Mouse (Mus musculus): ENCODE measurements at regions not wholly inside any gene's neighbourhood (a gene's known extent, or its start where the extent isn't known, plus 50 kb on each side); places are given as distances from the start of the nearest gene placed in this dataset.

GRCm38 (mm10) chr10:44887081-44887683 lies 179.8 kb upstream of the Prep start:
- H3K27ac ChIP-seq (ENCODE audit: low read length), result no peak overlapping the region
- H3K4me2 ChIP-seq (replicated peaks; ENCODE audit: low read depth, low read length), result 0 out of 2 replicates have a peak overlapping the region, but pooled peaks have one; percentile 6
- peak; percentile 42; the same call in 1 of the 2 replicates for ATAC-seq (ENCODE audit: low FRiP score, low TSS enrichment)
- no peak overlapping the region for H3K4me3 ChIP-seq (ENCODE audit: low read length)
- WGBS, result 23% methylated on average over 14 of the region's 14 CpGs
- peaks cover 8% of the 10 kb centered on the region; the same call in 1 of the 2 replicates for H3K4me1 ChIP-seq (ENCODE audit: insufficient read depth, low read length)
- H3K9me3 ChIP-seq (ENCODE audit: low read length), result no peaks in the 10 kb centered on the region
- no peaks in the 10 kb centered on the region for H3K27me3 ChIP-seq (ENCODE audit: insufficient read depth, low read length)
- H3K36me3 ChIP-seq (ENCODE audit: insufficient read depth, low read length), result no peaks in the 10 kb centered on the region
- no peak overlapping the region for H3K9ac ChIP-seq (replicated peaks; ENCODE audit: low read length)

DNA sequence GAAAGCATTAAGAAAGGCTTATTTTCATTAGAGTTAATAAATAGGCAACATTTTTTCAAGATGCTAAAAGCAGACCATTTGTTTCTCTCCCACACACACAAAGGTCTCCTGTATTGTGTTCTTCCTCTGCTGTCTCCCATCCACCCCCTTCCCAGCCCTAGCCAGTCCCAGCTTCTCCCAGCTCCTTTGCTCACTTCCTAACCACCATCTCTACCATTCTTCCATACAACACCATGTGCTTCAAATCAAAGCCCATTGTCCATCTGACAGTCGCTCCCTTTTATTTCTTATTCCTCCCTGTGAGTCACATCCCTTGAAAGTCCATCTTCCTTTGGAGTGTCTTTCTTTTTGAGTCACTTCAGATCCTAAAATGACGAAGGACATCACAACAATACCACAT lies 185.0 kb upstream of the Prep start:
- WGBS, result 84% methylated on average over 2 of the region's 2 CpGs
- H3K9me3 ChIP-seq (ENCODE audit: low read length), result no peaks in the 10 kb centered on the region

DNA sequence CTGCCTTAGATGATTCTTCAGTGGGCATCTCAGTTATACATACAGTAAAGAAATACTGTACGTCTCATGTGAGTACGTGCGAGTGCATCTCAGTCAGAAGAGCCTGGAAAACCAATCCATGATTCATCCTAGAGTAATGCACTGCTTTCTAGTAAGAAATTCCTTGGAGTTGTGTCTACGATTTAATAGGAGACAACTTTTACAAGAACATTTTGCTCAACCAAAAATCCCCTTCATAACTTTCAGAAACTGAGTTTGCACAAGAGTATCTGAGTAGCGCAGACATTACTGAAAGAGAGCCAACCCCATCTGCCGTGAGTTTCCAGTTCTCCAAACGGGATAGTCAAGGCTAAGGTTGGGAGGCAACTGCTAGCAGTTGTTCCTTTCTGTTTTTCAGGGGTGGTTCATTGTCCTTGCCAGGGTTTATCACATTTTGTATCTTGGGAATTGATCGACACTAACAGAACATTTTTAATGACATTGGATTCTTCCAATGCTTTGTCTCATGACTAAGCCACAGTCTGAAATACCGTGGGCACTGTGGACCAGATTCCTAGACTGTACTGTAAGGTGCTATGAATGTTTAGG lies 189.8 kb upstream of the Prep start:
- ATAC-seq (ENCODE audit: low FRiP score, low TSS enrichment), result no peak
- 92% methylated on average over 9 of the region's 9 CpGs for WGBS

More for the DNA sequence above, 185.0 kb upstream of the Prep start:
- Histone ChIP-seq H3K27ac (ENCODE audit: low read length) (no peak overlapping the region), H3K27me3 (ENCODE audit: insufficient read depth, low read length) (no peaks in the 10 kb centered on the region), H3K9ac (replicated peaks; ENCODE audit: low read length) (no peak overlapping the region), H3K4me2 (replicated peaks; ENCODE audit: low read depth, low read length) (no peak overlapping the region), H3K4me1 (ENCODE audit: insufficient read depth, low read length) (peaks cover 2% of the 10 kb centered on the region; the same call in 1 of the 2 replicates), H3K4me3 (ENCODE audit: low read length) (no peak overlapping the region), H3K36me3 (ENCODE audit: insufficient read depth, low read length) (no peaks in the 10 kb centered on the region)
- ATAC-seq (ENCODE audit: low FRiP score, low TSS enrichment), result no peak

GRCm38 (mm10) chr10:44873642-44874285 lies 193.2 kb upstream of the Prep start:
- Histone ChIP-seq H3K27ac (ENCODE audit: low read length) (no peak overlapping the region), H3K4me1 (ENCODE audit: insufficient read depth, low read length) (no peaks in the 10 kb centered on the region), H3K9ac (replicated peaks; ENCODE audit: low read length) (no peak overlapping the region), H3K4me3 (ENCODE audit: low read length) (no peak overlapping the region), H3K27me3 (ENCODE audit: insufficient read depth, low read length) (no peaks in the 10 kb centered on the region), H3K9me3 (ENCODE audit: low read length) (no peaks in the 10 kb centered on the region), H3K4me2 (replicated peaks; ENCODE audit: low read depth, low read length) (no peak overlapping the region), H3K36me3 (ENCODE audit: insufficient read depth, low read length) (no peaks in the 10 kb centered on the region)
- no peak for ATAC-seq (ENCODE audit: low FRiP score, low TSS enrichment)
- 80% methylated on average over 5 of the region's 5 CpGs for WGBS

More for the DNA sequence above, 189.8 kb upstream of the Prep start:
- H3K4me1 ChIP-seq (ENCODE audit: insufficient read depth, low read length), result no peaks in the 10 kb centered on the region
- no peaks in the 10 kb centered on the region for H3K36me3 ChIP-seq (ENCODE audit: insufficient read depth, low read length)
- no peak overlapping the region for H3K9ac ChIP-seq (replicated peaks; ENCODE audit: low read length)
- no peaks in the 10 kb centered on the region for H3K27me3 ChIP-seq (ENCODE audit: insufficient read depth, low read length)
- H3K4me3 ChIP-seq (ENCODE audit: low read length), result no peak overlapping the region
- no peaks in the 10 kb centered on the region for H3K9me3 ChIP-seq (ENCODE audit: low read length)
- H3K4me2 ChIP-seq (replicated peaks; ENCODE audit: low read depth, low read length), result no peak overlapping the region
- H3K27ac ChIP-seq (ENCODE audit: low read length), result no peak overlapping the region

GRCm38 (mm10) chr10:44864191-44864747 lies 202.7 kb upstream of the Prep start:
- ATAC-seq (ENCODE audit: low FRiP score, low TSS enrichment), result peak; percentile 79

GRCm38 (mm10) chr10:44862360-44862674 lies 204.7 kb upstream of the Prep start:
- Histone ChIP-seq H3K4me3 (ENCODE audit: low read length) (no peak overlapping the region), H3K4me1 (ENCODE audit: insufficient read depth, low read length) (peaks cover 20% of the 10 kb centered on the region), H3K27ac (ENCODE audit: low read length) (peak overlapping the region; percentile 87), H3K27me3 (ENCODE audit: insufficient read depth, low read length) (no peaks in the 10 kb centered on the region), H3K9ac (replicated peaks; ENCODE audit: low read length) (no peak overlapping the region), H3K36me3 (ENCODE audit: insufficient read depth, low read length) (no peaks in the 10 kb centered on the region), H3K4me2 (replicated peaks; ENCODE audit: low read depth, low read length) (0 out of 2 replicates have a peak overlapping the region, but pooled peaks have one; percentile 4), H3K9me3 (ENCODE audit: low read length) (0 out of 2 replicates have a peak, but pooled peaks cover under 1% of the 10 kb centered on the region)
- 27% methylated on average over 8 of the region's 8 CpGs for WGBS
- 0 out of 2 replicates have a peak, but pooled peaks have one; percentile 39 for ATAC-seq (ENCODE audit: low FRiP score, low TSS enrichment)

More at GRCm38 (mm10) chr10:44864191-44864747, 202.7 kb upstream of the Prep start:
- Histone ChIP-seq H3K27ac (ENCODE audit: low read length) (peak overlapping the region; percentile 81; the same call in 1 of the 2 replicates), H3K4me3 (ENCODE audit: low read length) (no peak overlapping the region), H3K4me1 (ENCODE audit: insufficient read depth, low read length) (peaks cover 20% of the 10 kb centered on the region), H3K27me3 (ENCODE audit: insufficient read depth, low read length) (no peaks in the 10 kb centered on the region), H3K4me2 (replicated peaks; ENCODE audit: low read depth, low read length) (no peak overlapping the region), H3K9ac (replicated peaks; ENCODE audit: low read length) (no peak overlapping the region), H3K36me3 (ENCODE audit: insufficient read depth, low read length) (no peaks in the 10 kb centered on the region), H3K9me3 (ENCODE audit: low read length) (0 out of 2 replicates have a peak, but pooled peaks cover 3% of the 10 kb centered on the region)
- 44% methylated on average over 1 of the region's 1 CpGs for WGBS

DNA sequence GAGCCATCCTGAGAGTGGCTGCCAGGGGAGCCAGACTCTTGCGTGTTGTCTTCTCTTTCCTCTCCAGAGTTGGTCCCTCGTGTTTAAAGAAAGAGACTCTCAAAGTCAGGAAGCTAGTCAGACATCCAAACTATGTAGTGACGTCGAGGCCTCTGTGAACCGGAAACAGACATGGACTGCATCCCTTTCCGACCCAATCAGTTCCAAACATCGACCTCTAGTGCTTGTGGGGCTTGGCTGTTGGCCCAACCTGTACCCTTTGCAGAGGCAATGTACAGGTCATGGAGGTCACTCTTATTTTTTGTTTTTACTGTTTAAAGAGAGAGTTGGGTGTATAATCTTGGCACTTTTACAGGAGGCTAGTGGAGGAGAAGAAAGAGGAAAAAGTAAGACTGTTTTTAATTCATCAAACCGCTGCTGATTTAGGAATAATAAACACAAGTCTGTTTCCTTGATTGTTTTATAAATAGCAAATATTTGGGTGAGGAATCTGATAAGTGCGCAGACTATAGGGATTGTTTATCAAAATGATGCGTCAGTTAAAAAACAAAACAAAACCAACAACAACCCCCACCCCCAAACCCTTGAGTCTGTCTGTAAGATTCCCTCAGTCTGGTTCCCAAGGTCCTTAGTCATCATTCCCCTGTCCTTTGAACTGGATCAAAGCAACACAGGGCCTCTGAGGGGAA lies 205.2 kb upstream of the Prep start:
- H3K4me1 ChIP-seq (ENCODE audit: insufficient read depth, low read length), result peaks cover 20% of the 10 kb centered on the region
- no peak overlapping the region for H3K4me3 ChIP-seq (ENCODE audit: low read length)
- peak overlapping the region; percentile 87 for H3K27ac ChIP-seq (ENCODE audit: low read length)
- H3K27me3 ChIP-seq (ENCODE audit: insufficient read depth, low read length), result no peaks in the 10 kb centered on the region
- ATAC-seq (ENCODE audit: low FRiP score, low TSS enrichment), result peak; percentile 86; the same call in 1 of the 2 replicates
- WGBS, result 43% methylated on average over 10 of the region's 10 CpGs
- no peaks in the 10 kb centered on the region for H3K9me3 ChIP-seq (ENCODE audit: low read length)
- H3K9ac ChIP-seq (replicated peaks; ENCODE audit: low read length), result no peak overlapping the region
- no peaks in the 10 kb centered on the region for H3K36me3 ChIP-seq (ENCODE audit: insufficient read depth, low read length)
- 0 out of 2 replicates have a peak overlapping the region, but pooled peaks have one; percentile 4 for H3K4me2 ChIP-seq (replicated peaks; ENCODE audit: low read depth, low read length)

DNA sequence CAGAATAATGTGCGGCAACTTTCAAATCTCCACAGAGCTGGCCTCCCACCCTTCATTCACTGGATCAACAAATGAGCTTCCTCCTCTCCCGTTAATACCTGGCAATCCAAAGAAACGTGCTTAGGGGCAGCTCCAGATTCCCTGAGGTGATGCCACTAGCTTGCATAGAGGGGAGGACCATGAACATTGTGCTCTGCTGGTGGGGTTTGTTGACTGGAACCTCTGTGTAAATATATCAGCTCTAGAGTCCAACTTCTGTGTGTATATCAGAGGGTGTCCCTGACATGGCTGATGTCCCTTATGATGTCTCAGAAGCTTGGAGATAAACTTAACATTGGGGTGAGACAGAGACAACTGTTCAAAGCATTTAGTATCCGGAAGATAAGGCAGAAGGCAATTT lies 209.6 kb upstream of the Prep start:
- Histone ChIP-seq H3K27me3 (ENCODE audit: insufficient read depth, low read length) (no peaks in the 10 kb centered on the region), H3K36me3 (ENCODE audit: insufficient read depth, low read length) (no peaks in the 10 kb centered on the region), H3K4me1 (ENCODE audit: insufficient read depth, low read length) (peaks cover 14% of the 10 kb centered on the region), H3K4me2 (replicated peaks; ENCODE audit: low read depth, low read length) (no peak overlapping the region), H3K9ac (replicated peaks; ENCODE audit: low read length) (no peak overlapping the region), H3K9me3 (ENCODE audit: low read length) (no peaks in the 10 kb centered on the region), H3K27ac (ENCODE audit: low read length) (no peak overlapping the region), H3K4me3 (ENCODE audit: low read length) (no peak overlapping the region)
- no peak for ATAC-seq (ENCODE audit: low FRiP score, low TSS enrichment)
- WGBS, result 82% methylated on average over 4 of the region's 4 CpGs

DNA sequence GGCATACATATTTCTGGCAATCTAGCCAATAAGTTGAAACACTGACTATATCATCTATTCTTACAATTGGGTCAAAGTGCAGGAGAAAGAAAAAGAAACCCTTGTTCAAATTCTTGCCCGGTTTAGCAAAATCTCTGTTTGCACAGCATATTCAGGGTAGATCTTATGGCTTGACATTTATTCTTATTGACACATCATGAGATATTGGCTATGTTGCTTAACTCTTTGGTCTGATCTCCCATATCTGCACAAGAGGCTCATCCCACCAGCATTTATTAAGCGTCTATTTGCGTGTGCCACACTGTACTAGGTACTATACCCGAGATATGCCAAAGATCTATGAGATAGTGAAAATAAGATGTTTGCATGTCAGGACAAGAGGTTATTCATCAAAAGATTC lies 212.9 kb upstream of the Prep start:
- Histone ChIP-seq H3K9me3 (ENCODE audit: low read length) (no peaks in the 10 kb centered on the region), H3K4me2 (replicated peaks; ENCODE audit: low read depth, low read length) (no peak overlapping the region), H3K27me3 (ENCODE audit: insufficient read depth, low read length) (no peaks in the 10 kb centered on the region), H3K4me3 (ENCODE audit: low read length) (no peak overlapping the region), H3K4me1 (ENCODE audit: insufficient read depth, low read length) (no peaks in the 10 kb centered on the region), H3K36me3 (ENCODE audit: insufficient read depth, low read length) (no peaks in the 10 kb centered on the region), H3K27ac (ENCODE audit: low read length) (no peak overlapping the region), H3K9ac (replicated peaks; ENCODE audit: low read length) (no peak overlapping the region)
- WGBS, result 92% methylated on average over 4 of the region's 4 CpGs
- no peak for ATAC-seq (ENCODE audit: low FRiP score, low TSS enrichment)

All from kidney, embryonic 16.5 days (tissue).